Mouse (Mus musculus) lung, adult 2 months (tissue): ENCODE data around the gene D5Ertd579e.

Experiments
- CTCF ChIP-seq: fragments of 200-500 bp; IDR thresholded peaks from 2 replicates; pipeline ENCODE4 v1.5.1; 2011; ENCODE audit warnings: mild to moderate bottlenecking, low read length, control low read depth; ENCODE audit not compliant: insufficient read depth
- POLR2A ChIP-seq: fragments of 200-500 bp; IDR thresholded peaks from 2 replicates; pipeline ENCODE4 v1.6.1; 2011; ENCODE audit warnings: low read depth, mild to moderate bottlenecking, control low read depth, low read length, borderline replicate concordance; ENCODE audit errors: extremely low read depth

DNA sequence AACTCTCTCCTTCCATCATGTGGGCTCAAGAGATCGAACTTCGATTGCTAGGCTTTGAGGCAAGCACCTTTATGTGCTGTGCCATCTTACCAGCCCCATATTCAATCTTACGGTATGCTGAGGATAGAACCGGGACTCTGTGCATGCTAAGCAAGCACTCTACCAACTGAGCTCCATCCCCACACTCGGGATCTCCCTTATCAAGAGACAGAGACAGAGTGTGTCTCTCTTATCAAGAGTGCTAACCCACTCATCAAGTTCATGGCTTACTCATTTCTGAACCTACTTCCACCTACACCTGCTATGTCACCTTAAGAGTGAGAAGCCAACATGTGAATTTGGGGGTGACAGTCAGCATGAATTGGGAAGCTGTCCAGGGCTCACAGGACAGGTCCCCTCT is 24.4 kb upstream of the D5Ertd579e start:
- TF ChIP-seq POLR2A (no peak), CTCF (no peak)
